Mouse (Mus musculus): ENCODE results near the gene Capns1. TPM values are rescaled to one million over a fixed set of nuclear protein-coding genes. Genes with fewer than 3 reads are reported as not detected.
"Not testable (repeated sequence)": the region's sequence is repeated elsewhere in the genome, so short reads cannot be mapped to it uniquely, and the experiment has no call there.

The Capns1 gene
- total RNA-seq, 2 experiments from 2014 or later: 173 to 175 TPM

DNA sequence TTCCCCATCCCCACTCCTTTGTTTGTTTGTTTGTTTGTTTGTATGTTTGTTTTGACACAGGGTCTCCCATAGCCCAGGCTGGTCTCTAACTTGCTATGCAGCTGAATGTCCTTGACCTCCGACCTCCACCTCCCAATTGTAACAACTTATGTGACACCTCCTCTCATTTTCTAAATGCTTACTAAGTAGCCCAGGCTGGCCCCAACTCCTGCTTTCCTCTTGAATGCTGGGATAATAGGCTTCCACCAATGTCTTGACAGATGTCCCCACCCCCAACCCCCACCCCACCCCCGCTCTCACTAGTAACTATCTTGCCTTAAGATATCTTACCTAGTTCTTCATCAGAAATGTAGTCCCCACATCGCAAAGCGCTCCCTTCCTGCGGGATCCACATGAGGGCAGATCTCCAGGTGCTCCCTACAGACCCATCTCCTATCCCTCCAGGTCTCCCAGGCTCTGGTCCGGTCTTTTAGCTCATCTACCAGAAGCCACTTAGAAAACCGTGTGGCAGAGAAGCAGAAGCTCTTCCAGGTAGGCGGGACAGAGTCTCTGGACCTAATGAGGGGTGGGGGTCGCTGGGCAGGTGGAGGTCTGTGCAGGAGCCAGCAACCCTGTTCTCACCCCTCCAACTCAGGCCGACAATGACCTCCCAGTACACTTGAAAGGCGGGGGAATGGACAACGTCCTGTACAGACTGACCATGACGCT is 13.8 kb downstream of the Capns1 start:
- DNase-seq (ENCODE audit: extremely low spot score in 1 of 2, low spot score in 2 of 2): no peak
- Histone ChIP-seq H3K27ac (no peak overlapping the region), H3K4me3 (no peak overlapping the region)
- intact Hi-C loops (cut with DNase I): loop anchor here (5.0 to 10.0 kb wide), 2 partner anchors 33 to 250 kb away; no protein-coding TSS in a partner anchor
- TF ChIP-seq CTCF (IDR thresholded peaks at IDR 0.05): no peak

DNA sequence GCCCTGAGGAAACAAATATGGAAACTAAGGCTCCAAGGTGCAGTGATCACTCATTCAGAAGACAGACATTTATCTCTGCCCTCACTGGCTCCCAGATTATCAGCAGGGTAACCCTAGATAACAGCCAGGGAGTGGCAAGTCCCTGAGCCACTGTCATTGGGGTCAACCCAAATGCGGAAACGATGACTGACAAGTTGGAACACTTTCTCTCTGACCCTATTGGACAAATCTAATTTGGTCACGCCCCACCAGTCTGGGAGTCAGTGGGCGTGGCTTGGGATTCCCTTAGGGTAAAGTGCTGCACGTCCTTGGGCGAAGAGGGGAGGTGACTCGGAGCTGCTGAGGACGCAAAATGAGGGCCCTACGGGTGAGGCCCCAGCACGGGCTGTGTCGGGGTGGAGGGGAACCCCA is 14.7 kb downstream of the Capns1 start, which contains the start of gene Cox7a1:
TSS of gene Cox7a1 (plus strand) at position 266 of the 411 bp plus-strand sequence.
- no peak for TF ChIP-seq CTCF (IDR thresholded peaks at IDR 0.05)
- intact Hi-C loops (cut with DNase I): loop anchor here (5.0 to 10.0 kb wide), 2 partner anchors 33 to 251 kb away; no protein-coding TSS in a partner anchor
- Histone ChIP-seq H3K27ac (no peak within 1 kb of the TSS), H3K4me3 (peak within 1 kb of the TSS; percentile 13)
- peak; percentile 43 to 48 for DNase-seq (ENCODE audit: extremely low spot score in 1 of 2, low spot score in 2 of 2)

DNA sequence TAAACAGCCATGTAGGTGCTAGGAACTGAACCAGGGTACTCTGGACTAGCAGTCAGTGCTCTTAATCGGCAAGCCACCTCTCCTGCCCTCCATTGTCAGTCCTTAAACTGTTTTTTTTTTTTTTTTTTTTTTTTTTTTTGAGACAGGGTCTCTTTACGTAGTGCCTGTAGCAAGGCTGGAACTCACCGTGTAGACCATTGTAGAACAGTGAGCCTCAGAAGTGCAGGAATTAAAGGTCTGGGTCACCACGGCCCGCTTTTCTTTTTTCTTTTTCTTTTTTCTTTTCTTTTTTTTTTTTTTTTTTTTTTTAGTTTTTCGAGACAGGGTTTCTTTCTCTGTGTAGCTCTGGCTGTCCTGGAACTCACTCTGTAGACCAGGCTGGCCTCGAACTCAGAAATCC is 15.4 kb downstream of the Capns1 start:
- not testable (repeated sequence) for DNase-seq (ENCODE audit: extremely low spot score in 1 of 2, low spot score in 2 of 2); H3K27ac ChIP-seq; H3K4me3 ChIP-seq
- intact Hi-C loops (cut with DNase I): loop anchor here (5.0 to 10.0 kb wide), 2 partner anchors 34 to 252 kb away; no protein-coding TSS in a partner anchor

DNA sequence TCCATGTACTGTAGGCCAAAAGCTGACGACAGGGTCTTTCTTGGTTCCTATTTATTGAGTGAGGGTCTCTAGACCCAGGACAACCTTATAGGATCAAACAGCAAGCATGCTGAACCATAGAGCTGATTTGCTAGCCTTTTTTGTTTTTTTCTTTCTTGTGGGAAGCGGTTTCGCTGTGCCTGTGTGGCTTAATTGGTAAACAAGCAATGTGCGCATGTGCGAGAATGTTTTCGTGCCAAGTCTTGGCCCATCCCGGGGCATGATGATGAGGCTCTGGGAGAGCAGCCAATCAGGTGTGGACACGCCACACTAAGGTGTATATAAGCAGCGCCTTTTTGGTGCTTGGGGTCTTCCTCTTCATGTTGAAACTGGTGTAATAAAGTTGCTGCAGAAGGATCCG is 16.7 kb downstream of the Capns1 start:
- intact Hi-C loops (cut with DNase I): loop anchor here (1.0 to 10.0 kb wide), 3 partner anchors 23 to 253 kb away; no protein-coding TSS in a partner anchor
- not testable (repeated sequence) for DNase-seq (ENCODE audit: extremely low spot score in 1 of 2, low spot score in 2 of 2); H3K4me3 ChIP-seq
- H3K27ac ChIP-seq: peak overlapping the region; percentile 44; the same call in 1 of the 2 replicates

DNA sequence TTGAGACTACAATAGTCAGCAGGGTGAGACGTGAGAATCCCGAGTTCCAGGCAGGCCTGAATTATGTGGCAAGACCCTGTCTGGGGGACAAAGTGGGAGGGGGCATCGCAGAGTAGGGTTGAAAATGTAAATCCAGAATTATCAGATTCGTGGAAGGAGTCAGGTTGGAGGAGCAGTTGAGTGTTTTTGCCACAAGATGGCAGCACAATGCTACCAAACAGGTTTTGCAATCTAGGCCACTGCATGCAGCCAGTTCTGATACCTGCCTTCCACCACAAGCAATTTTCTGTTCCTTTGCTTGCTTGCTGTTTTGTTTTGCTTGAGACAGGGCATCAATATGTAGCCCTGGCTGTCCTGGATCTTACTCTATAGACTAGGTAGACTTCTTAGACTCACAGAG is 17.3 kb downstream of the Capns1 start:
- H3K4me3 ChIP-seq: no peak overlapping the region
- peak; percentile 68 for DNase-seq (ENCODE audit: extremely low spot score in 1 of 2, low spot score in 2 of 2)
- peak; percentile 77 for TF ChIP-seq CTCF (IDR thresholded peaks at IDR 0.05)
- H3K27ac ChIP-seq: peak overlapping the region; percentile 44; the same call in 1 of the 2 replicates
- intact Hi-C loops (cut with DNase I): loop anchor here (1.0 to 10.0 kb wide), 3 partner anchors 24 to 253 kb away; no protein-coding TSS in a partner anchor

DNA sequence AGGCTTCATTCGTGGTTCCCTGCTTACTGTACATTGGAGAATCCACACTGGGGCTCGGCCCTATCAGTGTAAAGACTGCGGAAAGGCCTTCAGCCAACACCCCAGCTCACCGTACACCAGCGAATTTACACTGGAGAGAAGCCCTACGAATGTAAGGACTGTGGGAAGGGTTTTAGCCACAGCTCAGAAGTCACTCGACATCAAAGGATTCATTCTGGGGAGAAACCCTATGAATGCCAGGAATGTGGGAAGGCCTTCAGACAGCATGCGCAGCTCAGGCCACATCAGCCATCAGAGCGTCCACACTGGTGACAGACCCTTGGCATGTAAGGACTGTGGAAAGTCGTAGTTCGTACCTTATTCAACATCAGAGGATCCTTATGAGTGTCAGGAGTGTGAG is 20.4 kb downstream of the Capns1 start:
- DNase-seq (ENCODE audit: extremely low spot score in 1 of 2, low spot score in 2 of 2): no peak
- TF ChIP-seq CTCF (IDR thresholded peaks at IDR 0.05): no peak
- Histone ChIP-seq H3K27ac (no peak overlapping the region), H3K4me3 (no peak overlapping the region)
- intact Hi-C loops (cut with DNase I): no loop called here

DNA sequence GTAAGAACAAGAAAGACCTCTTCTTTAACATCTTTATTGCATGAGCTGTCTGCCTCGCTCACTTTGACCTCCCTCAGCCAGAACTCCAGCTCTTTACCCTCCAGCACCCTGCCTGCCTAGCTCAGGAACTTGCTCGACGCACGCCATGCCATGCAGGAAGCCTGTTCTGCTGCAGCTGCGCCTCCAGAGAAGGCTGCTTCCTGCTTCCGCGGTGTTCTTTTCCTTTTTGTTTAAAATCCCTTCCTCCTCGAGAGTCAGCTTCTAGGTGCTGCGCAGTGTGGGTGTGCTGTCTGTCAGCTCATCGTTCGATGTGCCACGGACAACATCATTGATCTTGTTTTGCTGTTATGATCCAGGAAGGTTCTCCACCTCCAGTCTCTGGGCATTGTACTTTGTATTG is 22.1 kb downstream of the Capns1 start:
- Histone ChIP-seq H3K27ac (no peak overlapping the region), H3K4me3 (no peak overlapping the region)
- intact Hi-C loops (cut with DNase I): no loop called here
- no peak for DNase-seq (ENCODE audit: extremely low spot score in 1 of 2, low spot score in 2 of 2)
- no peak for TF ChIP-seq CTCF (IDR thresholded peaks at IDR 0.05)

DNA sequence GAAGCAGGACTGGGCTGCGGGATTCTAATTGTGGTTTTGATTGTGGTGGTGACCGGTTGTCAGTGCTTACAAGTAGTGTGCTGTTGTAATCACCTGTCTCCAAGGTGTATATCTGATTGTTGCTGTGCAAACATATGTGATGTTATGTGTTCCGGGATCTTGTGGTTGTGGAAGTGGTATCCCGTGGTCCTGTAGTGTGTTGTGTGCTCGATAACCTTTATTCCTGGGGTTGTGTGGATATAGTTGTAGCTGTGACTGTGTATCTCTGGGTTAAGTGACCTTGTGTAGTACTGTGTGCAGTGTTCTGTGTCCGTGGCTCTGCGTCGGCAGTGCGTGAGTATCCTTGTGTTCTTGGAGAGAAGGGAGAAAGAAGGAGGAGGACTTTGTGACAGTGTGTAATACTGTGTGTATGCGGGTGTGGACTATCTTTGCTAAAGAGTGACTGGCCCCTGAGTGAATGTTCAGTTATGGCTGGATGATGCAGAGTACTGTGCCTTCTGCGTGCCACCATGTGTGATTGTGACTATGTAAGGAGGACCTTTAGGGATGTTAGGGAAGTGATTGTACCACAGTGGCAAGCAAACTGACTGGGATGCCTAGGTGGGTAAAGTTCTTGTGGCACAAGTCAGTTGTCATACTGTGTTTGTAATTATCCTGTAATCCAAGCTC is 28.2 kb downstream of the Capns1 start:
- peak overlapping the region; percentile 100 for H3K27ac ChIP-seq
- no peak for TF ChIP-seq CTCF (IDR thresholded peaks at IDR 0.05)
- H3K4me3 ChIP-seq: peak overlapping the region; percentile 51
- intact Hi-C loops (cut with DNase I): loop anchor here (5.0 kb wide), 1 partner anchor 158 kb away; no protein-coding TSS in a partner anchor
- DNase-seq (ENCODE audit: extremely low spot score in 1 of 2, low spot score in 2 of 2): no peak

DNA sequence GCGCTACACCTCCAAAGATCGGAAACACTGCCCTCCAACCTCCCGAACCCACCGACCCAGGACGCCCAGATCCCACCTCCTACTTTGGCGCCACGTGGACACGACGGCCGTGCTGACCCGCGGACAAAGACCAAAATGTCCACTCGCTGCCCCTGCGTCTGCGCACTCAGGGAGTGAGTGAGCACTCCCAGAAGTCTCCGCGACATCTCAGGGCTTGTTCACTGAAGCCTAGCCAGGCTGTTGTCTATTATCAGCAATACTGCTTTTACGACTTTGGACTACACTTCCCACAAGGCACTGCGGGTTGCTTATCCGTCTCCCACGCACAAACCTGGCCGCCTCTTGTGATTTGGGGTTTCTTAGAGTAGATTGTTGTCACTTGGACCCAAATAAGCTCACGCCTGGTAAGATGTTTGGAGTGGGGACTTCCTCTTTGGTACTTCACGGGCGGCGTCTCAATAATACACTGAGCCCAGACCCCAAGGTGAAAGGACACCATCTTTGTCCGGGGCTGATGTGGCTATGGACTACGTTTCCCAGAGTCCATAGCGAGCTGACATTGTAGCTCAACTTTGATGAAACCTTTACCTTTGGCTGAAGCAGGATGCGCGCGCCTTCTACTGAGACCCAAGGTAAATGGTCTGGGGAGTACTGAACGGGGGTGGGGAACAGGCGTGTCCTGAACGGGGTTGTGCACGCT is 28.9 kb downstream of the Capns1 start, which contains the start of gene Zfp146:
TSS of gene Zfp146 (minus strand) at position 168 of the 700 bp plus-strand sequence.
- intact Hi-C loops (cut with DNase I): loop anchor here (2.0 to 5.0 kb wide), 2 partner anchors 71 to 157 kb away; no protein-coding TSS in a partner anchor
- peak; percentile 88 to 91 for DNase-seq (ENCODE audit: extremely low spot score in 1 of 2, low spot score in 2 of 2)
- no peak for TF ChIP-seq CTCF (IDR thresholded peaks at IDR 0.05)
- peak within 1 kb of the TSS; percentile 100 for H3K27ac ChIP-seq
- peak within 1 kb of the TSS; percentile 51 for H3K4me3 ChIP-seq

DNA sequence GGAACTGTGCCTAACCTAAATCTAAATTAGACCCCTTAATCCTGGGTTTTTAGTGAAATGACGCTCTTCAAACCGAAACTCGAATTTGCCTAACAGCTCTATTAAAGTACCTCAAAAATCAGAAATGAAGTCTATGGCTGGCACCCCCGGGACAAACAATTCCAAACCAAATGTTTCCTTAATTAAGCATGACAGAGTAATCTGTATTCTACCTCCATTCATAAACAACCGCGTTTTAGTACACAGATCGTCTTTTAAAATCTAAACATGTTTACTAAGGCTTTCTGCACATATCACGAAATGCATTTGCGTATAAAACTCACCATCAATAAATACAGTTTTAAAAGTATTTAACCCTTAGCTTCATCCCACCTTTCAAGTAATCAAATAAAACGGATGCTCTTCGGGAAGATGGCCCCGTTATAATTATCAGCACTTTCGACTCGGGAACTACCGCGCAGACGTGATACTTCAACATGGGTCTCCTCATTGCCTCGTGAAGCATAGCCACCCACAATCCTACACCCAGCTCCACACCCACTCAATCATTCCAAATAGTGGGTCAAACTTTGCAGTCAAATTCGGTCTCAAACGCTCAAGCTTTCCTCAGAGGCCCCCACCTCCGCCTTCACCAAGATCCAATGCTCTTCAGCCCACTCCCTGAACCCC is 29.6 kb downstream of the Capns1 start:
- no peak for DNase-seq (ENCODE audit: extremely low spot score in 1 of 2, low spot score in 2 of 2)
- intact Hi-C loops (cut with DNase I): loop anchor here (2.0 kb wide), 1 partner anchor 70 kb away; no protein-coding TSS in a partner anchor
- Histone ChIP-seq H3K4me3 (peak overlapping the region; percentile 51), H3K27ac (peak overlapping the region; percentile 100)
- no peak for TF ChIP-seq CTCF (IDR thresholded peaks at IDR 0.05)

DNA sequence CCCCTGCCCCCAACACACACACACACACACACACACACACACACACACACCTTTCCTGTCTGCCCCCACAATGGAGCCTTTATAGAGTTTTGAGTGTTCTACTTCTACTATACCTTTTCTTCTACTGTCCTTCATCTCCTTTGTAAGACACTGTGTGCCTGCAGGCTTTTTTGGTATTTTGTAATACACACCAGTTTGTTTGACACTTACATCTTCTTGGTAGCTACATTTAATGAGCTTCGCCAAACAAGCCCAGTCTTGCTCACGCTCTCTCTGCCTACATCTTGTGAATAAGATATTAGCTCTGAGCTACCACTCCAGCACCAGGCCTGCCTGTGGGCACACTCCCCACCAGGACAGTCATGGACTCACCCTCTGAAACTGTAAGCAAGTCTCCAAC is 33.9 kb downstream of the Capns1 start:
- no peak for DNase-seq (ENCODE audit: extremely low spot score in 1 of 2, low spot score in 2 of 2)
- Histone ChIP-seq H3K4me3 (no peak overlapping the region), H3K27ac (no peak overlapping the region)
- intact Hi-C loops (cut with DNase I): no loop called here
- no peak for TF ChIP-seq CTCF (IDR thresholded peaks at IDR 0.05)
